ENCODE assay signal across 22 mouse cellular contexts in genomic region chr16:27404107-27404506, GRCm38 (mm10). TPM values are rescaled to one million over a fixed set of nuclear protein-coding genes. Genes with fewer than 3 reads are reported as not detected.
DNase-seq lines count a peak whose midpoint lies in the region; TF ChIP-seq lines count a peak whose summit lies in the region.
"Had no signal": no experiment of that assay in that cellular context is flagged by ENCODE, and none has a peak within 500 bp of the region (broad histone marks: within the 10 kb centered on the region; RNA-seq: fewer than 3 reads in every experiment).

No protein-coding gene starts in this region.

- no peak for TF ChIP-seq RAD21 in CH12.LX (IDR thresholded peaks at IDR 0.05; ENCODE audit: low read depth, low read length)

- peaks cover 26 to 83% of the 10 kb centered on the region in 2 experiments for H3K4me1 ChIP-seq in CH12.LX (ENCODE audit: control insufficient read depth in 1 of 2, insufficient read depth in 2 of 2)

- peaks cover 19 to 49% of the 10 kb centered on the region in 2 experiments for H3K36me3 ChIP-seq in CH12.LX (replicated peaks in 1 of 2; ENCODE audit: control insufficient read depth in 1 of 2, insufficient read depth in 1 of 2, low read length in 1 of 2)

- TF ChIP-seq EP300 in CH12.LX (IDR thresholded peaks at IDR 0.05; ENCODE audit: low read length), result no peak

- H3K4me2 ChIP-seq in CH12.LX (ENCODE audit: insufficient read depth, low read depth, poor library complexity, severe bottlenecking), result no peak overlapping the region; the same call in 1 of the 2 replicates

- H3K27ac ChIP-seq in CH12.LX (ENCODE audit: insufficient read depth, low read depth), result no peak overlapping the region

- no peak for DNase-seq in CH12.LX (ENCODE audit: extremely low read depth)
- no peak for DNase-seq in right cerebral cortex, postnatal 14 days
- DNase-seq: adrenal gland, adult 2 months; adrenal gland, adult 8-10 months; adrenal gland, postnatal 10 days; adrenal gland, postnatal 14 days; adrenal gland, postnatal 25 days; adrenal gland, postnatal 36 days; B cell, adult 2 months; cerebellum, adult 11 months; cerebellum, adult 11-12 months; cerebellum, adult 18-20 months; cerebellum, adult 2 months; cerebellum, adult 8-10 months had no signal

- peaks cover 71% of the 10 kb centered on the region for H3K79me2 ChIP-seq in CH12.LX (replicated peaks; ENCODE audit: control insufficient read depth, extremely low read depth, insufficient read depth, poor library complexity, severe bottlenecking)

- in situ Hi-C loops in CH12.LX (cut with MboI; ENCODE audit: low pct_ligation_motif_present, low pct_unique_long_range_greater_than_20kb, low sequenced_read_pairs), result no loop called here

- H3K4me3 ChIP-seq in CH12.LX (replicated peaks in 1 of 3; ENCODE audit: low read depth in 2 of 3, low read length in 2 of 3, poor library complexity in 1 of 3), result no peak overlapping the region

- H3K27me3 ChIP-seq in CH12.LX (replicated peaks), result no peaks in the 10 kb centered on the region
- H3K27me3 ChIP-seq: Patski had no signal

- TF ChIP-seq CTCF in CH12.LX (conservative IDR thresholded peaks at IDR 0.05 in 1 of 2, IDR thresholded peaks at IDR 0.05 in 1 of 2; ENCODE audit: low read depth in 2 of 2, low read length in 2 of 2), result no peak

- no peaks in the 10 kb centered on the region for H3K9me3 ChIP-seq in CH12.LX (replicated peaks; ENCODE audit: low read length)
- H3K9me3 ChIP-seq: G1E had no signal

- no peak overlapping the region; the same call in 1 of the 2 replicates for H3K9ac ChIP-seq in CH12.LX (ENCODE audit: insufficient read depth, low read depth)

- dilution Hi-C loops in CH12.LX (cut with MboI; ENCODE audit: extremely low pct_ligation_motif_present, extremely low pct_unique_long_range_greater_than_20kb, low sequenced_read_pairs), result no loop called here

- no peak for TF ChIP-seq POLR2A in CH12.LX (IDR thresholded peaks at IDR 0.05; ENCODE audit: low read depth, low read length)

TF ChIP-seq in CH12.LX, 34 proteins besides CTCF, POLR2A, EP300 and RAD21:
- TF ChIP-seq POLR2AphosphoS2 (IDR thresholded peaks at IDR 0.05; ENCODE audit: low read depth, low read length) (peak; percentile 55; the same call in 1 of the 2 replicates), USF2 (conservative IDR thresholded peaks at IDR 0.05; ENCODE audit: low read depth, low read length) (no peak), CHD1 (IDR thresholded peaks at IDR 0.05; ENCODE audit: low read depth, low read length) (0 out of 2 replicates have a peak, but pooled peaks have one; percentile 62)
TF ChIP-seq in CH12.LX: peak in this region for 2.

RNA-seq across cellular contexts. Expression of gene Ccdc50, which starts 15.4 kb away (rescaled TPM):
- total RNA-seq in CH12.LX (2012; rRNA removed) (188 and 203 TPM in 2 replicates), CH12.LX (2014; rRNA removed) (243 and 258 TPM in 2 replicates)
- polyA plus RNA-seq in CH12.LX (2012; ENCODE audit: insufficient read length, low read depth), result 261 and 307 TPM in 2 replicates

RNA-seq across cellular contexts. Expression of gene Uts2b, which starts 34.1 kb away (rescaled TPM):
- total RNA-seq in CH12.LX (2012; rRNA removed) (0.29 and 0.38 TPM in 2 replicates), CH12.LX (2014; rRNA removed) (0.51 TPM in 1 of 2 replicates, not detected in the other)
- polyA plus RNA-seq in CH12.LX (2012; ENCODE audit: insufficient read length, low read depth), result not detected in 2 replicates
- total RNA-seq: adrenal gland, adult 18-20 months; adrenal gland, adult 2 months; adrenal gland, adult 8-10 months; adrenal gland, postnatal 10 days; adrenal gland, postnatal 14 days; adrenal gland, postnatal 25 days; adrenal gland, postnatal 36 days; adrenal gland, postnatal 4 days; G1E; MEL had no signal
- polyA plus RNA-seq: activated CD4-positive, CD25-positive, alpha-beta regulatory T cell, adult 4 months; adrenal gland, adult 2 months; C2C12; CD4-positive, CD25-positive, alpha-beta regulatory T cell, adult 4 months; G1E; Patski had no signal
